ENCODE assay signal across 25 mouse cellular contexts in genomic region chr5:46256730-46257129, GRCm38 (mm10).
DNase-seq lines count a peak whose midpoint lies in the region; ATAC-seq and TF ChIP-seq lines count a peak whose summit lies in the region.
"Had no signal": no experiment of that assay in that cellular context is flagged by ENCODE, and none has a peak within 500 bp of the region (broad histone marks: within the 10 kb centered on the region; RNA-seq: fewer than 3 reads in every experiment).

No protein-coding gene starts in this region.

- H3K36me3 ChIP-seq in intestine, postnatal 0 days (ENCODE audit: control insufficient read depth, insufficient read depth): no peaks in the 10 kb centered on the region
- no peaks in the 10 kb centered on the region for H3K36me3 ChIP-seq in midbrain, embryonic 13.5 days
- H3K36me3 ChIP-seq: embryonic facial prominence, embryonic 15.5 days; forebrain, embryonic 15.5 days; G1E; hindbrain, embryonic 10.5 days; hindbrain, embryonic 13.5 days had no signal

- ATAC-seq in intestine, postnatal 0 days: peak; percentile 43; the same call in 1 of the 2 replicates
- ATAC-seq in midbrain, embryonic 13.5 days: no peak
- ATAC-seq: forebrain, embryonic 15.5 days; hindbrain, embryonic 16.5 days; Patski had no signal

- no peak for TF ChIP-seq CTCF in intestine, postnatal 0 days (IDR thresholded peaks at IDR 0.05; ENCODE audit: low read depth)

- no peak overlapping the region for H3K27ac ChIP-seq in intestine, postnatal 0 days (ENCODE audit: low read depth, low read length)
- no peak overlapping the region for H3K27ac ChIP-seq in midbrain, embryonic 13.5 days
- H3K27ac ChIP-seq: embryonic facial prominence, embryonic 15.5 days; forebrain, embryonic 15.5 days; hindbrain, embryonic 10.5 days; hindbrain, embryonic 13.5 days had no signal

- H3K9me3 ChIP-seq in intestine, postnatal 0 days (ENCODE audit: control insufficient read depth): no peaks in the 10 kb centered on the region
- H3K9me3 ChIP-seq in midbrain, embryonic 13.5 days: no peaks in the 10 kb centered on the region
- H3K9me3 ChIP-seq: embryonic facial prominence, embryonic 15.5 days; forebrain, embryonic 15.5 days; G1E; hindbrain, embryonic 10.5 days had no signal

- H3K9ac ChIP-seq in intestine, postnatal 0 days (ENCODE audit: low read depth, low read length): no peak overlapping the region
- H3K9ac ChIP-seq in midbrain, embryonic 13.5 days (replicated peaks): no peak overlapping the region
- H3K9ac ChIP-seq: embryonic facial prominence, embryonic 15.5 days; forebrain, embryonic 15.5 days; hindbrain, embryonic 13.5 days had no signal

- DNase-seq in cerebellum, postnatal 10 days: peak; percentile 10 to 13
- DNase-seq in cerebellum, adult 8-10 months: no peak
- DNase-seq in heart, postnatal 4 days: peak; percentile 4
- DNase-seq in heart, adult 11 months: no peak
- DNase-seq in 3T3-L1 (ENCODE audit: low read depth, low spot score): peak; percentile 4
- no peak for DNase-seq in spleen, postnatal 14 days (ENCODE audit: low spot score in 2 of 2)
- DNase-seq: adrenal gland, postnatal 10 days; adrenal gland, postnatal 36 days; B cell, adult 2 months; cerebellum, adult 18-20 months; cerebellum, adult 9-11 months; cerebellum, postnatal 36 days; gastrocnemius, postnatal 10 days; gastrocnemius, postnatal 36 days had no signal

- no peak overlapping the region for H3K4me3 ChIP-seq in intestine, postnatal 0 days (ENCODE audit: low read depth, low read length)
- no peak overlapping the region for H3K4me3 ChIP-seq in midbrain, embryonic 13.5 days (replicated peaks)
- H3K4me3 ChIP-seq: embryonic facial prominence, embryonic 15.5 days; forebrain, embryonic 15.5 days; hindbrain, embryonic 10.5 days; hindbrain, embryonic 13.5 days had no signal

- no peaks in the 10 kb centered on the region for H3K4me1 ChIP-seq in intestine, postnatal 0 days (replicated peaks; ENCODE audit: control insufficient read depth, insufficient read depth, low read length)
- H3K4me1 ChIP-seq in midbrain, embryonic 13.5 days (replicated peaks): no peaks in the 10 kb centered on the region
- H3K4me1 ChIP-seq: embryonic facial prominence, embryonic 15.5 days; forebrain, embryonic 15.5 days; hindbrain, embryonic 10.5 days; hindbrain, embryonic 13.5 days had no signal

- H3K4me2 ChIP-seq in intestine, postnatal 0 days (replicated peaks; ENCODE audit: low read depth): no peak overlapping the region
- no peak overlapping the region for H3K4me2 ChIP-seq in midbrain, embryonic 13.5 days (replicated peaks)
- H3K4me2 ChIP-seq: embryonic facial prominence, embryonic 15.5 days; forebrain, embryonic 15.5 days; heart, embryonic 11.5 days; hindbrain, embryonic 13.5 days had no signal

- WGBS in intestine, postnatal 0 days: 57% methylated on average over 6 of the region's 6 CpGs
- 82% methylated on average over 6 of the region's 6 CpGs for WGBS in midbrain, embryonic 13.5 days

- H3K27me3 ChIP-seq in intestine, postnatal 0 days (replicated peaks; ENCODE audit: control insufficient read depth, insufficient read depth, low read length): no peaks in the 10 kb centered on the region
- no peaks in the 10 kb centered on the region for H3K27me3 ChIP-seq in midbrain, embryonic 13.5 days
- H3K27me3 ChIP-seq: CH12.LX; embryonic facial prominence, embryonic 15.5 days; forebrain, embryonic 15.5 days; hindbrain, embryonic 13.5 days; Patski had no signal

Comparison
In these comparisons a context has a peak if more than half of its experiments do, and no peak if none do; other contexts are left out.
1. DNase-seq: peak in cerebellum, postnatal 10 days (2 of 2), heart, postnatal 4 days (single experiment) and 3T3-L1 (single experiment); none in cerebellum, adult 8-10 months (single experiment), heart, adult 11 months (single experiment) and spleen, postnatal 14 days (0 of 2).